Mouse (Mus musculus): ENCODE measurements around the gene Pamr1. TPM values are rescaled to one million over a fixed set of nuclear protein-coding genes. Genes with fewer than 3 reads are reported as not detected.

The Pamr1 gene
- 3.6 and 7.6 TPM in 2 replicates for polyA plus RNA-seq (2012; rRNA removed)

DNA sequence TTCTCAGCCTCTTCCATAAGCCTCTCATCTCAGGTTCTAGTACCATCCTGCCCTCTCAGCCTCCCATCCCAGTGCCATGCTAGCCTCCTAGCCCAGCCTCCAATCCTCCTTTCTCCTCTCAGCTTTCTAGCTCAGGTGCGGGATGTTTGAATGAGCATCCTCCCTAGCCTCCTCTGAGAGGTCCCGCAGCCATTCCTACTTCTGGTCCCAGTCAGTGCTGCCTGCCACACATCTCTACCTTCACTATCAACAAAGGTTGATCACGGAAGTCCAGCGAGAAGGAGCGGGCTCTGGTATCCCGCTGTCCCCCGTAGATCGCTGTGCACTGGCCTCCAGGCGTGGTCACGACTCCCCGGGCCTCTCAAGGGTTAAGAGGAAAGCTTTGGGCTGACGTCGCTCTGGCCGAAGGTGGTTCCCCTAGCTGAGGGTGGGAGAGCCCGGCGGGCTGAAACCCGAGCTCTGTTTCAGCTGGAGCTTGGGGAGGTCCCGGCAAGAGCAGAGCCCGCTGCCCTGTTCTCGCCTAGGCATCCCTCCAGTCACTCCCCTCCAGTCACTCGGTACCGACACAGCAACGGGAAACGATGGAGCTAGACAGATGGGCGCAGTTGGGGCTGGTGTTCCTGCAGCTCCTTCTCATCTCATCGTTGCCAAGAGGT, at the start of gene Pamr1:
Gene Pamr1, plus strand, starts transcription at position 402 of the 656 bp plus-strand sequence.
- no peak for DNase-seq (ENCODE audit: low read depth)

DNA sequence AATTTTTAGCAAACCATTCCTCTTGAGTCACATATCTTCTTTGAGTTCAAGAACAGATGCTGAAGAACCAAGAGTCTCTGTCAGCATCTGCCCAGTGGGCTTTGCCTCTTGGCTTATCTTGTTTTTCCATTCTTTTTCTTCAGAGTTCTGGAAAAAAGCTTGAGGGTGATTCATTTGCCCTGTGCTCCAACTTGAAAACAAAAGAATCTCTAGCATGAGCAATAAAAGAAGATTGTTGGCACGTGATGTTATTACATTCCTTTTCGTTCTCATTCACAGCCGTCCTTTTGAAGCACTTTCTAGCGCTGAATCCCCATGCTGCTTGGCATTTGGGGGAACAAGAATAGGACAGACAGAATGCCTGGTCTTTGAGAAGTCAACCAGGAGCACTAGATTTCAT, 42.2 kb upstream of the Pamr1 start:
- DNase-seq (ENCODE audit: low read depth), result no peak

DNA sequence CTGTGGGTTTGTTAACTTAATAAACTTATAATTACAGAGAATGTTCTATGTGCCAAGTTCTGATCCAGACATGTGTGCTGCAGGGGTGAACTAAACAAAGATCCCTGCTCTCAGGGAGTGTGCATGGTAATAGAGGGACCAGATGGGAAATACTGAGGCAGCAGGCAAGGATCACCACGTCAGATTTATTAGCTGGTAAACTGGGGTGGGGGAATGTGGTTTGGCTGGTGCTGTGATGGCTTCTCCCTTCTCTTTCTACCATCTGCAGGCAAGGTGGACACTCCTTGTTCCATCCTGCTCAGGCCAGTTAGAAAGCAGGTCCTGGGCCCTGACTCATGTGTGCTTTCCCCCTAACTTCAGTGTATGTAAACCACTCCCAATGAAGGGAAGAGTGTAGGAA, 41.7 kb upstream of the Pamr1 start:
- DNase-seq (ENCODE audit: low read depth), result no peak

DNA sequence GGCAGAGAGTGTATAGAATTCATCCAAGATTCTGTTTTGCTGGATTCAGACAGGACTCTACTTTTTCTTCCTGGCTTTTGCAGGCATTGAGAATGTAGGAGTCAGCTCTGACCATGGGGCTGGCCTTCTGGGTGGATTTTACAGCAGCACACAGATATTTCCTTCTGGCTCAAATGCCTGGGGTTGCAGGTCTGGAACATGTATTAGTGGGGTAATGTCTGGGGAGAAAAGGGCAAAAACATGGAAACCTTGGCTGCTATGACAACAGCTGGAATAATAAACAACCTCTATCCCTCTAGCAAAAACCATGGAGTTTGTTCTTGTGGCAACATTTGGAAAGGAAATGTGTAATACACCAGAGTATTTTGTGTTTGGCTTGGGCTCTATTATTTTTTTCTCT, 29.9 kb upstream of the Pamr1 start:
- DNase-seq (ENCODE audit: low read depth), result no peak

DNA sequence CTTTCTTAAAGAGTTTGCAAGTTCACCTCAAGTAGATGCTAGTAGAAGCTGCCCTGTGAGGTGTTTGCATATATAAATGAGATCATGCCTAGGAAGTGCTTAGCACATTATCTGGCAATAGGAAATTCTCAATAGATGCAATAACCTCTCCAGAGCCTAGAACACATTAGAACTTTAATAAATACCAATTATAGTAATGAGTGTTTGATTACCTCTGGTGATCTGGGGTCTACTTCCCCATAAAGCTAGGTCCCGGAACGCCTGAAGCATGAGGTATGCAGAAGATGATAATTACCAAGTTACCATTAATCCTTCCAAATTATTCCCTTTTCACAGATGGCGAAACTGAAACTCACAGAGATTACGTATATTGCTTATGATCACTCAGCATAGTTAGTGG, 22.2 kb upstream of the Pamr1 start:
- DNase-seq (ENCODE audit: low read depth), result no peak

DNA sequence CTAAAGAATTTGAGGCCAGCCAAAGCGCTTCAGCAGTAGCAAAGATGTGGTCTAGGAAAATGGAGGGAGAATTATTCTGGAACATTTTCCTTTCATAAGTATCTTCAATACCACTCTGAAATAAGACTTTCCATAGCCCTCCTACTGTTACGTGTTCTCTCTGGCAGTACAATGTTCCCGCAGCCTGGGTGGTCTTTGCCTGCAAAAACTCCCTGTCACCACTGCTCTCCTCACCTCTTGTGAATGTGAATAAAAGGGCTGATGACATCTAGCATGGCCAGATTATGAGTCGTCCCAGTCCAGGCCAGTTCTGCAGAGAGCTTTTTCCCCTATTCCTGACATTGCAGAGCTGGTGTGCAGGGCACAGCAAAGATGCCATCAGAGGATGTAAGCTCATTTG, 16.4 kb upstream of the Pamr1 start:
- DNase-seq (ENCODE audit: low read depth), result no peak

DNA sequence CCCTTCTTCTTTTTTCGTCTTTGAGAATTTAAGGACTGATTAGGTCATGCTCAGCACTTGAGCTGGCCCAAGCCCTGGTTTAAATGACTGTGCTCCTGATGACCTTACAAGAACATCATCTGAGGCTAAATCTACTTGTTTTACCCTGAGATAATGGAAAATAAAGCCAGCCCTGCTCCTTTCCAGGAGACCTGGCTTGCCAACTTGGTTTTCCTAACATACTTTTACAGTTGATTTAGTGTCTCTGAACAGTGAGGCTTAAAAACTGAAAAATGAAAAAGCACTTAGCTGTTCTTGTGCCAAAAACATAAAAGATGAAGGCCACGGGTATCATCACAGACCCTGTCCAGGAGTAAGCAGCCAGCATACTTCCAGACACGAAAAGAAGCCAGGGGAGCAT, 13.0 kb upstream of the Pamr1 start:
- DNase-seq (ENCODE audit: low read depth), result no peak

DNA sequence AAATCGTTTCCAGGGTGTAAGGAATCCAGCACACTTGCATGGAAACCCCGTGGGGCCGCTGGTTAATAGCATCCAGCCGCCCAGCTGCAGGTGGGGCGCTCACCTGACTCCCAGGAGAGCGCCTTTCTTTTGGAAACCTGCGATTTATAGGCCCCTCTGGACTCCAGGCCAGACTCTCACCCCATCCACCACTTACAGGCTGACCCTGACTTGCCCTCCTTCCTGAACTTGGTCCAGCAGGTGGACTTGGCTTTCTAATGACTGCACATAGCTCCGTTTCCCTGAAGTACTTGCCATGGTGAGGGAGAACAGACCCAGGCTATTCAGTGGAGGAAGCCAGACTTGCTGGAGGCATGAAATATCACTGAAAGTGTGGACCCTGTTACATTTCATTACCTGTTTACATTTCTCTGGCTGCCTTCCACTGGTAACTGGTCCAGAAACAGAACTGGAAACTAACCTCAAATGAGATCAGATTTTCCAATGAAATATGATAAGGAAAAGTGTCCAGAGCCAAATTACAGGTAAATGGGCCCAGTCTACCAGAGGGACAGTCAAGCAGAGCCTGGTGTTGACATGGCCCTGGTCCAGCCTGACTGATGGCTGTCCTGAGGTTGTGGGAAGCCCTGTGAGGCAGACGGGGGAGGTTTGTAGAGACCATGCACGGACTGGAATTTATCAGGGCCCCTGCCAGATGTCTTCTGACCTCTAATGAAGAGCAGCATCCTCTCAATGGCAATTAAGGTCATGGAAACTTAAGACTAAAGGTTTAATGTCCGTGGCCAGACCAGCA, 9.2 kb upstream of the Pamr1 start:
- DNase-seq (ENCODE audit: low read depth), result no peak

DNA sequence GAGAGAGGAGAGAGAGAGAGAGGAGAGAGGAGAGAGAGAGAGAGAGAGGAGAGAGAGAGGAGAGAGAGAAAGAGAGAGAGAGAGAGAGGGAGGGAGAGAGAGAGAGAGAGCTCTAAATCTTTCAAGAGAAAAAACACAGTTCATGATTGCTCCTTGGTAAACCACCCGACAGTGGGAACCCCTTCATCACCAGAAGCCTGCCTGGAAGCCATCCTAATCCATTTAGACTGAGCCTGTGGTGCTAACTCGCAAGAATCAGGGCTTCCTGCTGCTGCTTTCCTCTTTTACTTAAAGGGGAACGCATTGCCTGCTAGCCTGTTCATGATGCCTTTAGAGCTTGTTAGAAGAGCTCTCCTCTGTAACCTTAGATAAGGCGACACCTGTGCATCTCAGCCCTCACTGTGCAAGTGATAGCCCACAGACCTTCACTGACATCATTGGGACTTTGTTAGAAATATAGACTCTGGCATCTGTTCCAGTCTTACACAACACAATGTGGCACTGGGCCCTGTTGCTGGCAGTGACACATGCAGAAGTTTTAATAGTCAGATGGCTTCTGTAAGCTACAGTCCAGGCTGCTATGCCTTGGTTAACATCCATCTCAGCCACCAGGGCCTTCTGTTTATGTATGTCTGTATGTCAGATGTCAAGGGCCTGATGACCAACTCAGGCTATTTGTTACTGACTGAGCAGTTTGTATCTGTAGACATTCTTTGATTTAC, 8.2 kb upstream of the Pamr1 start:
- no peak for DNase-seq (ENCODE audit: low read depth)

DNA sequence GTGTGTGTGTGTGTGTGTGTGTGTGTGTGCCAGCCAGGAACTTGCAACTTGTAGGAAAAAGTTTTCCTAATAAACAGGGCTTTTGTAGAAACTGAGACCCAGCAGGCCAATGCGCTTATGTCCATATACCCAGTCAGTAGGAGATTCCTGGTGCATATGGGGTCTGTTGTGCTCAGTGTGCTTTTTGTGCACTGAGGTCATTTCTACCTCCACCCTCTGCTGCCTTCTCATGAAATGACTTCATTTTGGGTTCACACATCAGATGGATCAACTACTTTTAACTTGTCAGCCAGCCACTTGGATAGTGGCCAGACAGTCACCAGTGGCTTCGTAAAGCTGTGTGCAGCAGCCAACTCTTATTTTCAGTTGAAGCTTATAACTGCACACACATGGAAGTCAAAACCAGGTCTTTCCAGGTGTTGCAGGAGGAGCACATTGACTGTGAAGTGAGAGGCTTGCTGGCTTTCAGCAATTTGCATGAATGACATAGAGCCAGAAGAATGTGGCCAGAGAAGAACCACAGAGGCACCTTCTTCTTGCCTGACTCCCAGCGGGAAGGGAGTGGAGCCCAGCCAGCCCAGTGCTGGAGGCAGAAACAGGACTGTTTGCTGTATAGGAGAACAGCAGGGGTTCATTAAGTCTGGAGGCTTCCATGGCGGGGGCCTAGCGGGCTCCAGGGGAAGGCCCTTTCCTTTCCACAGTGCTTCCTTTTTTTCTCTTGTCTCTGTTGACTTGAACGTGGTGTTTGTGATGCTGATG, 5.7 kb upstream of the Pamr1 start:
- DNase-seq (ENCODE audit: low read depth), result no peak

DNA sequence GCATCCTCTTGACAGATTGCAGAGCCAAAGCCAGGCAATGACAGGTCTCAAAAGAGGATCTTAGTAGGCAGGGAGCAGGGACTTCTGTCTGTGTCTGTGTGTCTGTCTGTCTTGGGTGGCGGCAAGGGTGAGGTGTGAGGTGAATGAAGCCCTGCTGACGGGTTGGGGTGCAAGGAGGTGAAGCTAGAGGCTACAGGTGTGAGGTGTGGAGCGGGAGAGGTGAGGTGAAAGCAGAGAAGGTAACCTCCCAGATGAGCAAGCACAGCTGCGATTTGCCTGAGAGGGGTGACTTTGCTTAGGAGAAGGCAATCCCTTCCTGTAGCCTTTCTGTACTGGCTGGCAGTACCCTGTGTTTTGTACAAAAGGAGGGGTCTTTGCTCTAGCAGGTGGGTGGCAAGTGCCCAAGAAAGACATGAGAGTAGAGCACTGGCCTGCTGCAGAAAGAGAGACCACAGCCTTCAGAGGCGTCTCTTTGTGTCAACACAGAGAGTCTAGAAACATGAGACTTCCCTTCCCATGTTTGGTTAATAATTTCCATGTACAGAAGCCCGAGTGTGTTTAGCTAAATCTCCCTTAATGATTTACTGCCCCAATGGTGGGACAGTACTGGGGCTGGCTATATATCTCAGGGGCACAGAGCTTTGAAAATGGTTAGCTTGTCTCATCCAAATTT, 1.2 kb downstream of the Pamr1 start:
- DNase-seq (ENCODE audit: low read depth), result no peak

DNA sequence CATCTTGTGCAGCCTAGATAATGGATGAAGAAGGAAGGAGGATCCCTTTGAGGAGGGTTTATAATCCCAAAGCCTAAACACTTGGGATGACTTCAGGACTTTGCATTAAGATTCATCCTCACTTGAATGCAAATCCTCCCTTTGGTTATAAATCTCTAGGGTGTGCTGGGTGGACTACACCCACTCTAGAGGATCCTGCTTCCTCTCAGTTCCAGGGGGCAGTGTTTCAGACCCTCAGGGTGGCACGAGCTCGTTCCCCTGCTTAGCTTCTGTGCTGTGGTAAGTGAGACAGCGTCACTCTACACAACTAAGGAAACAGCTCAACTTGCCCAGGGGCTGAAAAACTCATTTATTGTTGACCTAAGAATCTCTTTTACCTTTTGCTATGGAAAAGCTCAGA, 1.8 kb downstream of the Pamr1 start:
- no peak for DNase-seq (ENCODE audit: low read depth)

DNA sequence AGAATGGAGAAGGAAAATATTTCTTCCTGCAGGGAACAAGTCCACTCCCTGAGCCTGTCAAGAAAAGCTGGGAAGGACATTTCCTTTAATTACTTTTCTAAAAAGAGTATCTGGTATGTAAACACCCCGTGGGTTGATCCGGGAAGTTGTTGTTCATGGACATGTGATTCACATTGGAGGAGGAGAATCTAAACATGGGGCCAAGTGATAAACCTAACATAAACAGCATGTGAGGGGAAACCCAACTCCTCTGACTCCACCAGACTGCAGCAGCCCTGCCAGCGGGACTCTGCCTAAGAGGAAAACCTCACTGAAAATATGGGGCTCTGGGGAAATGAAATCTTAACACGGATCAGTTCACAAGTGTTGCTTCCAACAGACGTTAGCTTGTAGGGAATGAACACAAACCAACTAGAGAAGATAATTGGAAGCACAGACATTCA, 2.3 kb downstream of the Pamr1 start:
- no peak for DNase-seq (ENCODE audit: low read depth)

DNA sequence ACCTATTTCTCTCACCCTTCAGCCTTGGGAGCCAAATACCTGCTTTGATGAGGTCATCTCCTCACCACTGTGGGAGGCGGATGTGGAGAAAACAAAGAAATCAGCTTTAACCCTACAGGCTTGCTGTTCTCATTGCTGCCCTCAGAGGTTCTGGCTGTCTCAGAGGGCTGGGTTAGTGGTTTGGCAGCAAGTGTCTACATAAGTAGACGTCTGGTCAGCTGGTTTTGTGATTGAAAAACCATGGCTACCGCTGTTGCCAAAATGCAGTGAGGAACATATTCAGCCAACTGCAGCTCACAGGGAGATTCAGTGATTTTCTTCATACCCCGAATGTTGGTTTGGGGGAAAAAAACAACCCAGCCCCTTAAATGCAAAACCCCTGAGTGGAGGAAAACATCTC, 7.3 kb downstream of the Pamr1 start:
- peak; percentile 44 for DNase-seq (ENCODE audit: low read depth)

DNA sequence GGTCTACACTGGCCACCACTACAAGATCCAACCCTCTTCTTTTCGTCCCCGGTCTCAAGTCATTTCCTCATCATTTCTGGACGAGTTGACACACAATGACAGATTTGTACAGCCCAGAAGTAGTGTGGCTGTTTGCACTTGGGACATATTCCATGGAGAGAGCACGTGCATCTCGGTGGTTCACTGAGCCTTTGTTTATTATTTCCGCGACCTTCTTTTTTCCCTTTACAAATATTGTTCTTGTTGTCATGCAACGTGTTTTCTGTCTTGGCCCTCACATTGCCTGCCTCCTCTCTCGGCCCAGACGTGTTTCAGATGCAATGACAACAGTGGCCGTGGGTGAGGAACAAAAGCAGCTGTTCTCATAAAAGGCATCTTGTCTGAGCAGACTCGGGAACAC, 9.2 kb downstream of the Pamr1 start:
- no peak for DNase-seq (ENCODE audit: low read depth)

DNA sequence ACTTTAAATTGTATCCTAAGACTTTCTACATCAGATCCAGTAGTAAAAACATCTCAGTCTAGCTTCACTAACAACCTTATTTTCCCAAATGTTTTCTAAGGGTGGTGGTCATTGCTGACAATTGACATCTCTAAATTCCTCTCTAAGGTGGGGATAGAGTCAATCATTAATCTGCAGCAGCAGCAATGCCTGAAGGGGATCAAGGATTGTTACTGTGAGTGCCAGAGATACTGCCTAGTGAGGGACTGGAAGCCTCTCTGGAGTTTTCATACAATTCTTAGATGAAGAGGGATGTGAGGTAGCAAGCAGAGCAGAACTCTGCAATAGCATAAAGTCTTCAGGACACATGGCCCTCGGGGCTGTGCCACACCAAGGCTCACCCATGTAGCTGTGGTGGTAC, 14.0 kb downstream of the Pamr1 start:
- no peak for DNase-seq (ENCODE audit: low read depth)

DNA sequence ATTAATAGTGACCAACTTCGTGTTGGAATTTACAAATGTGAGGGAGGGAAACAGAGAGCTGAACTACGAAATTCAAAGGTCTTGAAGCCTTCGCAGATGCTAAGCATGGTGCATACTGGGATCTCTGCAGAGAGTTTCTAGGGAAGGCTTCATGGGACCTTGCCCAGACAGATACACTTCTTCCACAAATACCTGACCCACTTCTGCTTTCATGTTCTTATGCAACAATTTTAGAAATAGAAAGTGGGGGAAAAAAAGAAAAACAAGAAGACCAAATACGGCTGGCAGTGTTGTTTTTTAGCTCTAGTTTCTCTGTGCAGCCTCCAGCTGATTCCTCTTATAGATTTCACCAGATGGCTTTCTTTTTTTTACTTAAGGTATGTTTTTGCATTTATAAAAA, 29.4 kb downstream of the Pamr1 start:
- no peak for DNase-seq (ENCODE audit: low read depth)

DNA sequence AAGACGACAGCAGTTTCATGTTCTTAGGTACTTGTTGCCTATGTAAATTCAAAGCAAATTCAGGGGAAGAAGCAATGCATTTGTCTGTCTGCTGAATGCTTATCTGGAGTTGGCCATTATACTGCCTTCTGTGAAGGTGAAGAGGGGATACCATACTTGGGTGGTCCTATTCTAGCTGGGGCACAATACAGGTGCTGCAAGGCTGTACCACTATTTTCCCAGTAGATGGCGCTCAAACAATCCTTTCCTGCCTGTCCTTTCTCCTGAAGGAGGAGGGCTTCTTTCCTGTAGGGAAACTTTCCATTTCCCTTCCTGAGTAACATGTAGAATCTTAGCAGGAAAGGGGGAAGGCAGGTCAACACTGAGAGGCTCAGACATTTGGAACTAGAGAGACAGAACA, 40.2 kb downstream of the Pamr1 start:
- DNase-seq (ENCODE audit: low read depth), result no peak

DNA sequence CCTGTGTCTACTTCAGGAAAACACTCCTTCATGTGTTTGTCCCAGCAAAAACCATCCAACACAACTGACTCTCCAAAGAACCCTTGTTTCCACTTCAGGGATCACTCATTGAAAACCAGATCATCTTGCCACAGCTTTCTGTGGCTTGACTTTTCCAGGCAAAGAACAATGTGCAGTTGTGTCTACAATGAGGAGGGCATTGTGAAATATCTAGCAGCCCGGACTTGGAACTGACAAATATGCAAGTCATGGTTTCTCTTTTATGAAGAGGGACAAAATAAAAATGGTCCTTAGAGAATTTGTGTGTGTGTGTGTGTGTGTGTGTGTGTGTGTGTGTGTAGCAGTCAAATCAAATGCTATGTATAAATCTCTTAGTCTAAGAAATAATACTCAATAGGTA, 44.7 kb downstream of the Pamr1 start:
- no peak for DNase-seq (ENCODE audit: low read depth)

DNA sequence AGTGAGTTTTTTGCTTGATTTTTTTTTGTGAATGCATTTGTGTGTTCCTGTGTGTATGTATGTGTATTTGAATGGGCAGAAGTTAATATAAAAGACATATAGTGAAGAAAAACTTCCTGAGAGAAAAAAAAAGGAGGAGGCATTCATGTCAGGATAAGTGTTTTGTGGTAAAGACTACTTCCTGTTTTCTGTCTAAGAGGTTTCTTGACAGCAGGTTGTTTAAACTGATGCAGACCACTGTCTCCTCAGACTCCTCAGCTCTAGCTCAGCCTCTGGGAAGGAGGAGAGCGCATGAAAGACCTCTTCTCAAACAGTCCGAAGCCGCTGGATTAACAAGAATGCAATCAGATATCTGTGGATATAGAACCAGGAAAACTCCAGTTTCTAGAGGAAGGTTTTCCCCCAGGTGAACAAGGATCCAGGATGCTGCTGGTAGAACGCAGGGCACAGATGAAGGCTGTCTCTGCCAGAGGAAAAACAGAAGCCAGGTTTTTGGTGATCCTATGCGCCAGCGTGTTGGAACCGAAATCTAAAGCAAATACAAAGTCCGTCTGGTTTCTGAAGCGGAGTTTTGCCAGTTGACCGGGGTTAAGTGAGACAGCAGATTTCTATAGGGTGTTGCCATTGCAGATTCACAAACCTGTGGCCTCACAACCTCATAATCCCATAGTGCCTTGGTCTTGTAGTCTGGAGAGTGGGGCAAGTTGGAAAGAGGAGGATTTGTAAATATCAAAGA, 45.8 kb downstream of the Pamr1 start:
- no peak for DNase-seq (ENCODE audit: low read depth)
